Mouse (Mus musculus) neural tube, embryonic 14.5 days (tissue): ENCODE data around the gene Chd4. TPM values are rescaled to one million over a fixed set of nuclear protein-coding genes. Genes with fewer than 3 reads are reported as not detected.

ENCODE experiments used
- ATAC-seq: fragments of 200-750 bp; cut with Nextera tagmentation; 2 replicates; pipeline ENCODE4 v1.8.0; 2017; ENCODE audit warnings: low read depth, mild to moderate bottlenecking, moderate TSS enrichment, moderate library complexity
- H3K27ac ChIP-seq: fragments of 300-500 bp; sonication (generic); 2 replicates; pipeline ENCODE4 v1.5.1; 2014; ENCODE audit warnings: low read depth, mild to moderate bottlenecking, control low read depth, low read length, moderate library complexity, mixed read lengths
- H3K27me3 ChIP-seq: fragments of 300-500 bp; sonication (generic); 2 replicates; pipeline ENCODE4 v1.6.1; 2014; ENCODE audit warnings: low read length; ENCODE audit not compliant: control insufficient read depth, insufficient read depth
- H3K36me3 ChIP-seq: fragments of 300-500 bp; sonication (generic); 2 replicates; pipeline ENCODE4 v1.6.1; 2014; ENCODE audit warnings: low read length, mixed read lengths; ENCODE audit not compliant: control insufficient read depth, insufficient read depth
- H3K4me1 ChIP-seq: fragments of 300-500 bp; sonication (generic); 2 replicates; pipeline ENCODE4 v1.6.1; 2014; ENCODE audit warnings: low read length; ENCODE audit not compliant: control insufficient read depth, insufficient read depth
- H3K4me2 ChIP-seq: fragments of 300-500 bp; sonication (generic); 2 replicates; pipeline ENCODE4 v1.6.1; 2014; ENCODE audit warnings: mild to moderate bottlenecking, low read depth, low read length, control low read depth
- H3K4me3 ChIP-seq: fragments of 300-500 bp; sonication (generic); 2 replicates; pipeline ENCODE4 v1.5.1; 2014; ENCODE audit warnings: low read depth, low read length, control low read depth, mixed read lengths
- H3K9ac ChIP-seq: fragments of 300-500 bp; sonication (generic); replicated peaks from 2 replicates; pipeline ENCODE4 v1.6.1; 2014; ENCODE audit warnings: low read depth, mild to moderate bottlenecking, control low read depth, low read length, mixed read lengths
- H3K9me3 ChIP-seq: fragments of 300-500 bp; sonication (generic); 2 replicates; pipeline ENCODE4 v1.6.1; 2016; ENCODE audit warnings: low read length; ENCODE audit not compliant: control insufficient read depth
- WGBS: fragments of 180-500 bp; shearing (Covaris S2); extraction: QIAGEN DNeasy Blood & Tissue Kit; methylation state at CpG from one replicate; pipeline ENCODE4 v1.1.7; 2014; 5-methylcytosine and 5-hydroxymethylcytosine counted together
- polyA plus RNA-seq: library from polyadenylated mRNA; unstranded; fragments of >200 nt; fragmentation: Nextera tagmentation; extraction: Ambion mirVana; gene quantifications from 2 replicates; pipeline ENCODE4 v1.2.1, GENCODE M21; 2014

Gene Chd4
- polyA plus RNA-seq, 1 experiment from 2014 or later, result 72.1 TPM

GRCm38 (mm10) chr6:125088561-125089321 lies 7.0 kb upstream of the Chd4 start:
- Histone ChIP-seq H3K9ac (peak overlapping the region; percentile 37; the same call in 1 of the 2 replicates), H3K36me3 (no peaks in the 10 kb centered on the region), H3K9me3 (no peaks in the 10 kb centered on the region), H3K4me3 (no peak overlapping the region), H3K4me2 (peak overlapping the region; percentile 44; the same call in 1 of the 2 replicates), H3K27ac (peak overlapping the region; percentile 92), H3K4me1 (peaks cover 20% of the 10 kb centered on the region), H3K27me3 (no peaks in the 10 kb centered on the region)
- WGBS, result under 1% methylated on average over 17 of the region's 20 CpGs
- ATAC-seq, result peak; percentile 81

- Histone ChIP-seq H3K9me3 (no peaks in the 10 kb centered on the region), H3K27ac (peak overlapping the region; percentile 92), H3K36me3 (no peaks in the 10 kb centered on the region), H3K27me3 (no peaks in the 10 kb centered on the region), H3K4me2 (peak overlapping the region; percentile 44), H3K4me3 (no peak overlapping the region), H3K9ac (peak overlapping the region; percentile 37; the same call in 1 of the 2 replicates), H3K4me1 (peaks cover 20% of the 10 kb centered on the region)
- ATAC-seq, result peak; percentile 76
- WGBS, result 3% methylated on average over 15 of the region's 15 CpGs
Measured at GRCm38 (mm10) chr6:125089521-125090321, 6.1 kb upstream of the Chd4 start.

GRCm38 (mm10) chr6:125090341-125091085 lies 5.3 kb upstream of the Chd4 start:
- no peak; the same call in 1 of the 2 replicates for ATAC-seq
- H3K27me3 ChIP-seq, result no peaks in the 10 kb centered on the region
- peak overlapping the region; percentile 44 for H3K4me2 ChIP-seq
- 47% methylated on average over 10 of the region's 10 CpGs for WGBS
- peak overlapping the region; percentile 92 for H3K27ac ChIP-seq
- H3K4me1 ChIP-seq, result peaks cover 20% of the 10 kb centered on the region
- H3K9me3 ChIP-seq, result no peaks in the 10 kb centered on the region
- 0 out of 2 replicates have a peak overlapping the region, but pooled peaks have one; percentile 37 for H3K9ac ChIP-seq
- no peak overlapping the region for H3K4me3 ChIP-seq
- H3K36me3 ChIP-seq, result no peaks in the 10 kb centered on the region

GRCm38 (mm10) chr6:125092372-125092771 lies 3.4 kb upstream of the Chd4 start:
- Histone ChIP-seq H3K4me1 (peaks cover 22% of the 10 kb centered on the region), H3K9me3 (no peaks in the 10 kb centered on the region)
- WGBS, result 92% methylated on average over 5 of the region's 5 CpGs

GRCm38 (mm10) chr6:125094843-125095242 lies 938 bp upstream of the Chd4 start:
- Histone ChIP-seq H3K4me3 (no peak overlapping the region), H3K27ac (peak overlapping the region; percentile 91), H3K9me3 (no peaks in the 10 kb centered on the region), H3K4me2 (no peak overlapping the region), H3K4me1 (peaks cover 35% of the 10 kb centered on the region), H3K27me3 (no peaks in the 10 kb centered on the region; the same call in 1 of the 2 replicates), H3K36me3 (peaks cover 10% of the 10 kb centered on the region), H3K9ac (no peak overlapping the region)
- WGBS, result 59% methylated on average over 3 of the region's 3 CpGs
- ATAC-seq, result no peak

More at GRCm38 (mm10) chr6:125092372-125092771, 3.4 kb upstream of the Chd4 start:
- no peak overlapping the region for H3K9ac ChIP-seq
- H3K36me3 ChIP-seq, result no peaks in the 10 kb centered on the region
- H3K27ac ChIP-seq, result no peak overlapping the region
- ATAC-seq, result no peak
- no peak overlapping the region for H3K4me3 ChIP-seq
- H3K27me3 ChIP-seq, result no peaks in the 10 kb centered on the region; the same call in 1 of the 2 replicates
- no peak overlapping the region for H3K4me2 ChIP-seq

- Histone ChIP-seq H3K27me3 (no peaks in the 10 kb centered on the region; the same call in 1 of the 2 replicates), H3K4me1 (peaks cover 27% of the 10 kb centered on the region), H3K36me3 (peaks cover 23% of the 10 kb centered on the region), H3K4me3 (peak overlapping the region; percentile 93), H3K9me3 (no peaks in the 10 kb centered on the region), H3K27ac (peak overlapping the region; percentile 91), H3K9ac (peak overlapping the region; percentile 92), H3K4me2 (peak overlapping the region; percentile 91)
- 2% methylated on average over 15 of the region's 32 CpGs for WGBS
- no peak for ATAC-seq
Measured at GRCm38 (mm10) chr6:125096279-125096596, 457 bp downstream of the Chd4 start.

GRCm38 (mm10) chr6:125096597-125097345 lies 990 bp downstream of the Chd4 start:
- Histone ChIP-seq H3K27me3 (no peaks in the 10 kb centered on the region; the same call in 1 of the 2 replicates), H3K4me2 (peak overlapping the region; percentile 91), H3K27ac (peak overlapping the region; percentile 91), H3K9ac (peak overlapping the region; percentile 92), H3K4me3 (peak overlapping the region; percentile 93), H3K9me3 (no peaks in the 10 kb centered on the region), H3K36me3 (peaks cover 29% of the 10 kb centered on the region), H3K4me1 (peaks cover 27% of the 10 kb centered on the region)
- WGBS, result 1% methylated on average over 31 of the region's 44 CpGs
- ATAC-seq, result peak; percentile 48

GRCm38 (mm10) chr6:125097346-125097689 lies 1.5 kb downstream of the Chd4 start:
- under 1% methylated on average over 12 of the region's 12 CpGs for WGBS
- ATAC-seq, result peak; percentile 12; the same call in 1 of the 2 replicates
- H3K27ac ChIP-seq, result peak overlapping the region; percentile 91

More at GRCm38 (mm10) chr6:125097346-125097689, 1.5 kb downstream of the Chd4 start:
- Histone ChIP-seq H3K27me3 (no peaks in the 10 kb centered on the region; the same call in 1 of the 2 replicates), H3K36me3 (peaks cover 34% of the 10 kb centered on the region), H3K9me3 (no peaks in the 10 kb centered on the region), H3K4me3 (peak overlapping the region; percentile 93), H3K4me1 (peaks cover 27% of the 10 kb centered on the region), H3K9ac (peak overlapping the region; percentile 92), H3K4me2 (peak overlapping the region; percentile 91)
